Mouse (Mus musculus) G1E (cell line): ENCODE data around the gene Kcnip1. TPM values are rescaled to one million over a fixed set of nuclear protein-coding genes. Genes with fewer than 3 reads are reported as not detected.

Experiments used
- ATAC-seq: 2 replicates; pipeline ENCODE4 v1.8.0; 2016; ENCODE audit warnings: mild to moderate bottlenecking; ENCODE audit not compliant: insufficient number of reproducible peaks, poor library complexity, low FRiP score, severe bottlenecking; ENCODE audit errors: extremely low read depth
- DNase-seq: peaks from one replicate; pipeline ENCODE4 v3.0.0; 2012; ENCODE audit warnings: low spot score
- H3K27me3 ChIP-seq: 2 replicates; pipeline ENCODE4 v1.6.1; 2012; ENCODE audit warnings: mild to moderate bottlenecking, low read length, inconsistent platforms; ENCODE audit not compliant: insufficient read depth
- H3K36me3 ChIP-seq: replicated peaks from 2 replicates; pipeline ENCODE3; 2012; ENCODE audit warnings: mild to moderate bottlenecking, inconsistent platforms
- H3K4me1 ChIP-seq: 2 replicates; pipeline ENCODE4 v1.6.1; 2012; ENCODE audit warnings: low read depth, low read length, inconsistent platforms, mixed read lengths; ENCODE audit not compliant: insufficient read depth
- H3K4me3 ChIP-seq: 2 replicates; pipeline ENCODE4 v1.5.1; 2012; ENCODE audit warnings: low read depth, mild to moderate bottlenecking, inconsistent platforms, low read length, moderate library complexity, mixed read lengths
- H3K9me3 ChIP-seq: replicated peaks from 2 replicates; pipeline ENCODE4 v1.6.1; 2012; ENCODE audit warnings: inconsistent platforms
- CTCF ChIP-seq: IDR thresholded peaks from 2 replicates; pipeline ENCODE4 v1.5.1; 2012; ENCODE audit warnings: low read depth, low read length, inconsistent platforms, mixed read lengths
- GATA1 ChIP-seq: IDR thresholded peaks from 2 replicates; pipeline ENCODE4 v1.6.1; 2012; ENCODE audit warnings: borderline replicate concordance, low read length, inconsistent platforms, mixed read lengths
- GATA2 ChIP-seq: IDR thresholded peaks from 2 replicates; pipeline ENCODE4 v1.6.1; 2012; ENCODE audit warnings: low read depth, low read length, inconsistent platforms, borderline replicate concordance
- POLR2AphosphoS5 ChIP-seq: IDR thresholded peaks from 2 replicates; pipeline ENCODE4 v1.6.1; 2012; ENCODE audit warnings: low read depth, low read length, inconsistent platforms; ENCODE audit not compliant: insufficient replicate concordance
- TAL1 ChIP-seq: conservative IDR thresholded peaks from 2 replicates; pipeline ENCODE4 v1.6.1; 2012; ENCODE audit warnings: low read depth, low read length, inconsistent platforms, mixed read lengths
- polyA plus RNA-seq: library from polyadenylated mRNA; stranded (reverse); fragments of >175 nt; gene quantifications from 2 replicates; pipeline ENCODE4 v1.2.3, GENCODE M21; 2012
- total RNA-seq, 2 experiments: library from RNA; stranded (forward) in 1 of 2; stranded (reverse) in 1 of 2; fragments of 200-1000 nt in 1 of 2; fragments of >200 nt in 1 of 2; fragmentation: Nextera tagmentation in 1 of 2; gene quantifications; 2 replicates each; pipeline ENCODE4 v1.2.3; 2014 to 2017

Gene Kcnip1
- total and polyA plus RNA-seq, 3 experiments = 0.27 TPM; not detected in 2

DNA sequence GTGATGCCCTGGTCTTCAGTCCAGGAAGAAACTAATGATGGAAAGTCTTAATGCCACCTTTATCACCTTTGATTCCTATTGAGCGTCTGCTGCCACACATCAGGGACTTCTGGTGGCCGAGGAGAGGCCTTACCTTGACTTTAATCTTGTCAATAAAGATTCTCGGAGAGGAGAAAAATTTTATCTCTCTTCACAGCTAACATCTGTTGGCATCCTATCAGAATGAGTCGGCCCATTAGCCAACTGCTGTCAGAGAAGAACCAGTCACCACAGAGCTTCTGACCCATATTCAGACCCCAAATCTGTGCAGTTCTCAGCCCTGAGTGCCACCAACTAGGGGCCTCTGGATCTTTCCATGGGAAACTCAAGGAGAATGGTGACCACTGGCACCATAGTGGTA lies 107.0 kb downstream of the Kcnip1 start:
- H3K9me3 ChIP-seq = peaks cover 4% of the 10 kb centered on the region
- DNase-seq = no peak
- no peak overlapping the region for H3K4me3 ChIP-seq
- ATAC-seq = no peak
- no peak for TF ChIP-seq GATA1
- TF ChIP-seq TAL1 = no peak
- TF ChIP-seq POLR2AphosphoS5 = no peak
- TF ChIP-seq CTCF = no peak
- TF ChIP-seq GATA2 = no peak
- H3K4me1 ChIP-seq = no peaks in the 10 kb centered on the region
- H3K27me3 ChIP-seq = no peaks in the 10 kb centered on the region
- H3K36me3 ChIP-seq = no peaks in the 10 kb centered on the region

- TF ChIP-seq GATA1 (no peak), POLR2AphosphoS5 (no peak), GATA2 (no peak), CTCF (no peak), TAL1 (no peak)
- ATAC-seq (no peak), DNase-seq (no peak)
- peaks cover 6% of the 10 kb centered on the region for H3K9me3 ChIP-seq
- no peak overlapping the region for H3K4me3 ChIP-seq
- H3K36me3 ChIP-seq = no peaks in the 10 kb centered on the region
- H3K4me1 ChIP-seq = no peaks in the 10 kb centered on the region
- no peaks in the 10 kb centered on the region for H3K27me3 ChIP-seq
Observed at GRCm38 (mm10) chr11:33882731-33883328, 110.1 kb downstream of the Kcnip1 start.

DNA sequence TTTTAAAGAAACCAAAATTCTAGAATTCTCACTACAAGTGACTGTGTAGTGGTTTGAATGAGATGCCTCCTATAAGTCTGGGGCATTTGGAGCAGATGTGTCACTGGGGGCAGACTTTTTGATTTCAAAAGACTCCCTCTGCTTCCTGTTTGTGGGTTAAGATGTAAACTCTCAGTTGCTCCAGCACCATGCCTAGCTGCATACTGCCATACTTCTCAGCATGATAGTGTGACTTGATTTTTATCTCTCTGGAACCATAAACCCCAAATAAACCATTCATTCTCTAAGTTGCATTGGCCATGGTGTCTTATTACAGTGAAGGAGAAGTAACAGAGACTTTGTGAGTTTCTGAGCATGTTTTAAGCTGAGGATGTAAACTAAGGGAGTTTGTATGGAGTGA lies 118.0 kb downstream of the Kcnip1 start:
- H3K36me3 ChIP-seq = no peaks in the 10 kb centered on the region
- H3K9me3 ChIP-seq = peaks cover 9% of the 10 kb centered on the region
- TF ChIP-seq TAL1 = no peak
- TF ChIP-seq GATA1 = no peak
- TF ChIP-seq GATA2 = no peak
- no peak for TF ChIP-seq CTCF
- TF ChIP-seq POLR2AphosphoS5 = no peak
- DNase-seq (no peak), ATAC-seq (no peak)
- H3K27me3 ChIP-seq = no peaks in the 10 kb centered on the region
- H3K4me3 ChIP-seq = no peak overlapping the region
- H3K4me1 ChIP-seq = no peaks in the 10 kb centered on the region

DNA sequence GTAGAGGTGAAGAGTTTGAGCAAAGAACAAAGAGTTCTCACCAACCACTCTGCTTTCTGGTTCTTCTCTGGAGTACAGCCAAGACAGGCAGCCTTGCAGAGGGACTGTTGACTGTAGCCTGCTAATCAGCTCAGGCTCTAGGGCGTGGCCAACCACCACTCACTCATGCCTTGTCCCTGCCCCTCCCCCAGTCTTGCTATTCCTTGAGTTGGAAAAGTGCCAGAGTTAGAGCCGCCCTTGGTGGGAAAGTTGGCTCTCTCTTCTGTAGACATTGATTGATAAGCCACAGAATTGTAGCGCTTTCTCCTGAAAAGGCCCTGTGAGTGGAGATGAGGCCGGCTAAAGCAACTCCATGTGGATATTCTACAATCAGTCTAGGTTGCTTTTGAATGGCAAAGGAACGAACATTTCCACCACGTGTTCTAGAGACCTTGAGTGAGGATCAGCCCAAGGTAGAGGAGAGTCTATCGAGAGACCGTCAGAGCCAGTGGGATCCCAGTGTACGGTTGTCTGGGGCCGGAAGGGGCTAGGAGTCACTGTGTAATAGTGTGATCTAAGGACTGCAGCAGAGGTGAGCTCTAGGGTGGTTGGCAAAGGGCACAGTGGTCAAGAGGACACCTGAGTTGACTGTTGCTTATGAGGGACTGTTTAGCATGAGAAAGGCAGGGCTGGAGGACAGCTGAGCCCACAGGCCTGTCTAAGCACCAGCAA lies 119.7 kb downstream of the Kcnip1 start:
- TF ChIP-seq CTCF (no peak), POLR2AphosphoS5 (no peak), GATA1 (no peak), GATA2 (no peak), TAL1 (no peak)
- H3K27me3 ChIP-seq = no peaks in the 10 kb centered on the region
- no peaks in the 10 kb centered on the region for H3K36me3 ChIP-seq
- H3K9me3 ChIP-seq = peaks cover 9% of the 10 kb centered on the region
- ATAC-seq (no peak), DNase-seq (no peak)
- H3K4me3 ChIP-seq = no peak overlapping the region
- H3K4me1 ChIP-seq = no peaks in the 10 kb centered on the region

DNA sequence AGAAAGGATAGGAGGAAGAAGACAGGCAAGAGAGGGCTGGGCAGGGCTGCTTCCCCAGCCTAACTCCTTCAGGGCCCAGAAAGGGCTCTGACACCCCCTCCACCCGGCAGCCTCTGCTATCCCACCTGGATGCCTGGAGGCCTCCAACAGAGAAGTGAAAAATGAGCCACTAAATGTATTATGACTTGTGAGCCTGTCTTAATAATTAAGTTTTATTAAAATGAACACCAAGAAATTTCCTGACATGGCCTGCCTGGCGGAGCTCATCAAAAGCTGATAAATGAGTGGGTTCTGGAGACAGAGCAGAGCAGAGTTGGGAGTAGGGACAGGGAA lies 120.3 kb downstream of the Kcnip1 start:
- ATAC-seq = no peak

DNA sequence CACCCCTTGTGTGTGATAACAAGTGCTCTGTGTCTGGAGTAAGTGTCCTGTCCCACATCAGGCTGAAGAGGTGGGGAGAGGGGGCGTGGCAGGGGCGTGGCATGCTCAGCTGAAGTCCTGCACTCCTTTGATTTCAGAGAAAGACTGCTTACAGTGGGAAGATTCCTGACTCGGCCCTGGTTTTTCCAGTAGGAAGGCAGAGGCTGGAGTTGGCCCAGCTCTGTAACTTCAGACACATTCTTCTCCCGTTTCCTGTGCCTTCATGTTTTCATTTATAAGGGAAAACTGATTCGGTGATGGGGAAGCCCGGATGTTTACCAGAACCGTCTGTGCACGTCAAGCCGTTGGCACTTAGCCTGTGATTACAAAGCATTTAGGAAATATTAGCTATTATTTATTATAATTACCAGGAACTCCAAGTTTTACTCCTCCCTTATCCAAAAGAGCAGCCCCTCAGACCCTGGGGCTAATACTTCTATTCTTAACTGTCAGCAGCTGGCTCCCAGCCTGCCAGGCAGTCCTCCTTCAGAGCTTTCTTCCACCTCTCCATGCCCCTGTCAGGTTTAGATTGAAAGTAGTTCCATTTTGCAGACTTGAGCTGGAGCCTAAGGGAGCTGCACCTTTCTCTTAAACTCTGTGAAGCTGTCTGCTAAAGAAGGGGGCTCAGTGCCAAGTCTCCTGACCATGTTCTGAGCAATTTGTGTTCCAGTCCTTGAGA lies 120.8 kb downstream of the Kcnip1 start:
- H3K4me1 ChIP-seq = no peaks in the 10 kb centered on the region
- TF ChIP-seq GATA2 = no peak
- no peak for TF ChIP-seq POLR2AphosphoS5
- no peak for TF ChIP-seq TAL1
- TF ChIP-seq GATA1 = no peak
- no peak for TF ChIP-seq CTCF
- ATAC-seq (no peak), DNase-seq (no peak)
- no peaks in the 10 kb centered on the region for H3K27me3 ChIP-seq
- H3K36me3 ChIP-seq = no peaks in the 10 kb centered on the region
- H3K9me3 ChIP-seq = peaks cover 9% of the 10 kb centered on the region
- no peak overlapping the region for H3K4me3 ChIP-seq

More for the DNA sequence above, 120.3 kb downstream of the Kcnip1 start:
- DNase-seq = no peak
- H3K9me3 ChIP-seq = peaks cover 9% of the 10 kb centered on the region
- H3K4me3 ChIP-seq = no peak overlapping the region
- no peaks in the 10 kb centered on the region for H3K4me1 ChIP-seq
- TF ChIP-seq TAL1 = no peak
- no peak for TF ChIP-seq GATA2
- TF ChIP-seq POLR2AphosphoS5 = no peak
- no peak for TF ChIP-seq GATA1
- no peaks in the 10 kb centered on the region for H3K36me3 ChIP-seq
- no peaks in the 10 kb centered on the region for H3K27me3 ChIP-seq

DNA sequence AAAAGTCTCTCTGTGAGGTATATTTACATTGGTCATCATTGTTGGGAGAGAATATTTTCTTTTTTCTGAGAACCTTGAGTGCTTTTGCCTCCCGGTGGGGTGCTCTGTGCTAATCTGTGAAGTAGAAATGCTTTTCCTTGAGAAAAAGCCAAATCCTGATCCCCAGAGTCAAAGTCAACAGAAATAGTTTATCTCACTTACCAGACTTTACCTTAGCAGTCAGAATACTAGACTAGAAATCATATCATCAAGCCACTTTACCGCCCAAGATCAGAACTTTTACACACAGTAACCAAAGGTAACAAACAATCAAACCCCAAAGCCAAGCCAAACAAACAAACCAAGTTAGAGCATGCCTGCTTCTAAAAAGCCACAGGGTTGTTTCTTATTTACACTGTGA lies 122.7 kb downstream of the Kcnip1 start:
- no peak for DNase-seq
- no peak for ATAC-seq
- Histone ChIP-seq H3K36me3 (no peaks in the 10 kb centered on the region), H3K4me3 (no peak overlapping the region), H3K27me3 (no peaks in the 10 kb centered on the region), H3K9me3 (peaks cover 9% of the 10 kb centered on the region), H3K4me1 (no peaks in the 10 kb centered on the region)
- TF ChIP-seq GATA1 (no peak), TAL1 (no peak), GATA2 (no peak), POLR2AphosphoS5 (no peak), CTCF (no peak)
